In genomic region chr4:153068484-153069033, GRCm38 (mm10) we compare ENCODE assay signal across 17 mouse cellular contexts.
"Had no signal": no experiment of that assay in that cellular context is flagged by ENCODE, and none has a peak within 500 bp of the region (broad histone marks: within the 10 kb centered on the region; RNA-seq: fewer than 3 reads in every experiment).

No protein-coding gene starts in this region.

- ATAC-seq: intestine, embryonic 15.5 days; liver, postnatal 0 days; lung, postnatal 0 days; midbrain, embryonic 15.5 days had no signal

- H3K9me3 ChIP-seq: intestine, embryonic 15.5 days; limb, embryonic 15.5 days; midbrain, embryonic 12.5 days; midbrain, embryonic 15.5 days; neural tube, embryonic 13.5 days had no signal

- H3K4me1 ChIP-seq: intestine, embryonic 15.5 days had no signal

- H3K4me3 ChIP-seq: intestine, embryonic 15.5 days; layer of hippocampus, adult 2 months; limb, embryonic 15.5 days; midbrain, embryonic 12.5 days; midbrain, embryonic 15.5 days; neural tube, embryonic 13.5 days had no signal

- DNase-seq: kidney, adult 18-20 months; kidney, postnatal 10 days; left cerebral cortex, postnatal 4 days; liver, postnatal 0 days; lung, embryonic 14.5 days; thymus, adult 18-20 months; thymus, postnatal 36 days had no signal

- H3K4me2 ChIP-seq: intestine, embryonic 15.5 days; limb, embryonic 15.5 days; liver, embryonic 11.5 days; lung, embryonic 14.5 days; midbrain, embryonic 12.5 days; midbrain, embryonic 15.5 days; neural tube, embryonic 13.5 days had no signal

- H3K36me3 ChIP-seq: intestine, embryonic 15.5 days; limb, embryonic 15.5 days; midbrain, embryonic 12.5 days; midbrain, embryonic 15.5 days; neural tube, embryonic 13.5 days had no signal

- H3K27me3 ChIP-seq: intestine, embryonic 15.5 days; limb, embryonic 15.5 days; midbrain, embryonic 15.5 days had no signal

- H3K27ac ChIP-seq: intestine, embryonic 15.5 days; layer of hippocampus, adult 2 months; limb, embryonic 15.5 days; liver, embryonic 14.5 days; macrophage; midbrain, embryonic 12.5 days; midbrain, embryonic 15.5 days; neural tube, embryonic 13.5 days had no signal

- H3K9ac ChIP-seq: intestine, embryonic 15.5 days; limb, embryonic 15.5 days; liver, embryonic 14.5 days; liver, postnatal 0 days; lung, embryonic 14.5 days; midbrain, embryonic 12.5 days; midbrain, embryonic 15.5 days; neural tube, embryonic 13.5 days had no signal
